Mouse (Mus musculus): ENCODE measurements around the gene Gpkow. TPM values are rescaled to one million over a fixed set of nuclear protein-coding genes. Genes with fewer than 3 reads are reported as not detected.

Gpkow gene
- polyA plus RNA-seq, 1 experiment from 2014 or later, result 28.3 TPM

DNA sequence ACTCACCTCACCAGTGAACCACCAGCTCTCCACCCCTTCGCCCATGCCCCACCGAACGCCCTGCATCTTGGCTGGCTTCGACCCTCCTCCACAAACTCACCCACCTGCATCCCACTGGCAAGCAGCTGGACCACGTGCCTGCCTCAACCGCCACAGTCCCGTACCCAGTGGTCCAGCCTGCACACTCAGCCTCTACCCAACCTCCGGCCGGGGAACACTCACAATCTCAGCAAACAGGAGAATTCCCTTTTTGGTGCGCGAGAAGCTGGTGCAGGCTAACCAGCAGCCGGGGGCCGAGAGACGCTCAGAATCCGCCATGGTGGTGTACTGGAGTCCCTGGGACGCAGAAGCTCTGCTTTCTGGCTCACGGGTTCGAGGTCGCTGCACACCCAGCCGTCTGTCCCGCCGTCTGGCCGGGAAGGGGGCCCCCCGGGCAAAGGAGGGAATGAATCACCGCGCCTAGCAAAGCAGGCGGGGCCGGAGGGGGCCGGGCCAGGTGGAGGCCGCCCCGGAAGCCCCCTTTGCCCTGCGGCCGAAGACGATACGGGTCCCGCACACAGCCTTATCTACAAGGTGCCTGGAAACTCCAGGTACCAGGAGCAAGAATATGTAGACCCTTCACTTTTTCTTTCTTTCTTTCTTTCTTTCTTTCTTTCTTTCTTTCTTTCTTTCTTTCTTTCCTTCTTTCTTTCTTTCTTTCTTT, 25.9 kb upstream of the Gpkow start, which contains the start of gene Plp2:
Plp2 (minus strand) TSS at position 470 of the 703 bp plus-strand sequence.
- Histone ChIP-seq H3K4me3 (peak within 1 kb of the TSS; percentile 66), H3K4me2 (peak within 1 kb of the TSS; percentile 66), H3K9ac (peak within 1 kb of the TSS; percentile 87), H3K9me3 (no peaks in the 10 kb centered on the region), H3K36me3 (peaks cover 24% of the 10 kb centered on the region), H3K4me1 (peaks cover 24% of the 10 kb centered on the region), H3K27ac (replicated peaks) (peak within 1 kb of the TSS; percentile 87), H3K27me3 (replicated peaks) (no peaks in the 10 kb centered on the region)
- WGBS, result 13% methylated on average over 32 of the region's 36 CpGs
- ATAC-seq (ENCODE audit: extremely low read depth, insufficient number of reproducible peaks, low FRiP score, low TSS enrichment), result peak; percentile 11; the same call in 1 of the 2 replicates

DNA sequence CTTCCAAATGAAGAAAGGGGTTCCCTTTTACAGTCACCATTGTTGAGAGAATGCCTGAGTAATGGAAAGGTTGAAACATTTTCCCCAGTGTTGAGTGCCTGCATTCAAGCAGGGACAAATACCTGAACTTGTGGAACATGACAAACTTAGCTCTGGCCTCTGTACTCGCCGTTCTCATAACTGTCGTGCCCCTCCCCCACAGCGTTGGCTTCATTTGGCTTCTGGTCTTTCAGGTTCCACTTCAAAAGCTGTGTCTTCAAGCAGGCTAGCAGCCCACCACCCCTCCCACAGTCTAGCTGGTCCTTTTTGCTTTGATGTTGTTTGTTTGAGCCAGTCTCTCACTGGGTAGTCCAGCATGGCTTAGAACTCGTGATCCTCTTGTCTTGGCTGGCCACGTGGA, 24.2 kb upstream of the Gpkow start:
- Histone ChIP-seq H3K9ac (no peak overlapping the region), H3K4me2 (no peak overlapping the region), H3K9me3 (no peaks in the 10 kb centered on the region), H3K27me3 (replicated peaks) (no peaks in the 10 kb centered on the region), H3K27ac (replicated peaks) (no peak overlapping the region), H3K4me3 (no peak overlapping the region), H3K36me3 (peaks cover 11% of the 10 kb centered on the region), H3K4me1 (peaks cover 24% of the 10 kb centered on the region)
- WGBS, result 39% methylated on average over 6 of the region's 6 CpGs
- no peak for ATAC-seq (ENCODE audit: extremely low read depth, insufficient number of reproducible peaks, low FRiP score, low TSS enrichment)

- WGBS, result 16% methylated on average over 12 of the region's 12 CpGs
- Histone ChIP-seq H3K36me3 (peaks cover 6% of the 10 kb centered on the region), H3K4me3 (peak overlapping the region; percentile 45), H3K4me1 (peaks cover 24% of the 10 kb centered on the region), H3K27ac (replicated peaks) (peak overlapping the region; percentile 54), H3K4me2 (peak overlapping the region; percentile 71), H3K9me3 (no peaks in the 10 kb centered on the region), H3K9ac (peak overlapping the region; percentile 73), H3K27me3 (replicated peaks) (no peaks in the 10 kb centered on the region)
- ATAC-seq (ENCODE audit: extremely low read depth, insufficient number of reproducible peaks, low FRiP score, low TSS enrichment), result no peak
Observed at GRCm38 (mm10) chrX:7673578-7674281, 23.2 kb upstream of the Gpkow start.

GRCm38 (mm10) chrX:7674284-7675000, 22.5 kb upstream of the Gpkow start:
- Histone ChIP-seq H3K4me2 (peak overlapping the region; percentile 71), H3K4me1 (peaks cover 24% of the 10 kb centered on the region), H3K36me3 (no peaks in the 10 kb centered on the region), H3K4me3 (peak overlapping the region; percentile 45), H3K9me3 (no peaks in the 10 kb centered on the region), H3K27ac (replicated peaks) (peak overlapping the region; percentile 54), H3K9ac (peak overlapping the region; percentile 73), H3K27me3 (replicated peaks) (no peaks in the 10 kb centered on the region)
- no peak for ATAC-seq (ENCODE audit: extremely low read depth, insufficient number of reproducible peaks, low FRiP score, low TSS enrichment)
- 17% methylated on average over 28 of the region's 28 CpGs for WGBS

DNA sequence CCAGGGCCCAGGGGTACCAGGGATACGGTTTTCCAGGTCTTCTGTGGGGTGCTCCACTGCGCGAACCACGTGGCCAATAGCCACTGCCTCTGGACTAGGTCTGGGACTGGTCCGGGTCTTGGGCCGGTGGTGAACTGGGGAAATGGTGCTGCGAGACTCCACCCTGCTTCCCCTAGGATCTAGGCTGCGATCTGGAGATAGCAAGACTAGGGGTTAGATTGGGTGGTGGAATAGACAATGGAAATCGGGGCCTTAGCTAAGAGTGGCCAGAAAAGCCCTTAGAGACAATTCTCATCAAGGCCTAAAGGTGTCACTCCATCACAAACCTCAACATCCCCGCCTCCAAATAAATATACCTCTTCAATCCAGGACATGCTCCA, 21.9 kb upstream of the Gpkow start:
- H3K27ac ChIP-seq (replicated peaks), result 0 out of 2 replicates have a peak overlapping the region, but pooled peaks have one; percentile 54
- no peaks in the 10 kb centered on the region for H3K36me3 ChIP-seq
- peak overlapping the region; percentile 45 for H3K4me3 ChIP-seq
- H3K4me1 ChIP-seq, result peaks cover 22% of the 10 kb centered on the region
- no peak for ATAC-seq (ENCODE audit: extremely low read depth, insufficient number of reproducible peaks, low FRiP score, low TSS enrichment)
- no peaks in the 10 kb centered on the region for H3K9me3 ChIP-seq
- H3K4me2 ChIP-seq, result peak overlapping the region; percentile 71
- 21% methylated on average over 10 of the region's 10 CpGs for WGBS
- no peaks in the 10 kb centered on the region for H3K27me3 ChIP-seq (replicated peaks)
- H3K9ac ChIP-seq, result peak overlapping the region; percentile 73

DNA sequence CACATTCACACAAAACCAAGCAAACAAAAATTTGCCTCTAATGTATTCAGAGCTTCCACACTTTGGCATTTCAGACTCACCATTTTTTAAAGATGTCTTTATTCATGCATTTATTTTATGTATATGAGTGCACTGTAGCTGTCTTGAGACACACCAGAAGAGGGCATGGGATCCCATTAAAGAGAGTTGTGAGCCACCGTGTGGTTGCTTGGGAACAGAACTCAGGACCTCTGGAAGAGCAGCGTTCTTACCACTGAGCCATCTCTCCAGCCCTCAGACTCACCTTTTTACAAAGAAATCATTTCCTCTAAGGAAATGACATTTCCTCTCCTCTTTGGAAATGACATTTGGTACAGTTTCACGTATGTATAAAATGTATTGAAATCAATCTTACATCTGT, 17.9 kb upstream of the Gpkow start:
- no peak overlapping the region for H3K4me2 ChIP-seq
- no peaks in the 10 kb centered on the region for H3K4me1 ChIP-seq
- no peak overlapping the region for H3K27ac ChIP-seq (replicated peaks)
- no peak overlapping the region for H3K9ac ChIP-seq
- H3K36me3 ChIP-seq, result no peaks in the 10 kb centered on the region
- 40% methylated on average over 3 of the region's 3 CpGs for WGBS
- no peaks in the 10 kb centered on the region for H3K9me3 ChIP-seq
- no peaks in the 10 kb centered on the region for H3K27me3 ChIP-seq (replicated peaks)
- ATAC-seq (ENCODE audit: extremely low read depth, insufficient number of reproducible peaks, low FRiP score, low TSS enrichment), result no peak
- no peak overlapping the region for H3K4me3 ChIP-seq

DNA sequence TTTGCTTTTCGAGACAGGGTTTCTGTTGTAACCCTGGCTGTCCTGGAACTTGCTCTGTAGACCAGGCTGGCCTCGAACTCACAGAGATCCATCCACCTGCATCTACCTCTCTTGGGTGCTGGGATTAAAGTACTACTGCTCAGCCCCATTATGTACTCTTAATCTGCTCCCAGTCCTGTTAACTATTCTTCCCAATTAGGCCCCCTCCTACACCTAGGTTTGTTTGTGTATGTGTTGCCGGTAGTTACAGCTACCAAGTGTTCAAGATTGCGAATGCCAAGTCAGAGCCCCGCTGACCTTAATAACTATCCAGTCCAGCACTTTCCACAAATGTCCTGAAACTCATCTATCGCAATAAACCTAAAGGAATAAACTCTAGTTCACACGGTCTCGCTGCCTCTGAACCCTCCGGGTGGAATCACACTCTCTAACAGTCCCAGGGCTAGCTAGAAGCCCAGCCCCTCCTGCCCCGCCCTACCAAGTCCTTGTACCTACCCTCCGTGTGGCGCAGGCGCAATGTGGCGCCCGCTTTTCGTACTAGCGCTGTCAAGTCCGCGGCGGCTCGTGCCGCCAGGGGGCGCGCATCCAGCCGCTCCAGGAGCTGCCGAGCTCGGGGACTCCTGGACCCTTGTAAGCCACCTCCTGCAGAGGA, 17.4 kb upstream of the Gpkow start:
- Histone ChIP-seq H3K4me3 (peak overlapping the region; percentile 45), H3K9me3 (no peaks in the 10 kb centered on the region), H3K4me1 (no peaks in the 10 kb centered on the region), H3K4me2 (peak overlapping the region; percentile 69), H3K36me3 (no peaks in the 10 kb centered on the region), H3K9ac (peak overlapping the region; percentile 66), H3K27me3 (replicated peaks) (no peaks in the 10 kb centered on the region), H3K27ac (replicated peaks) (no peak overlapping the region; the same call in 1 of the 2 replicates)
- 13% methylated on average over 27 of the region's 27 CpGs for WGBS
- peak; percentile 80; the same call in 1 of the 2 replicates for ATAC-seq (ENCODE audit: extremely low read depth, insufficient number of reproducible peaks, low FRiP score, low TSS enrichment)

- Histone ChIP-seq H3K27me3 (replicated peaks) (no peaks in the 10 kb centered on the region), H3K4me1 (no peaks in the 10 kb centered on the region), H3K9me3 (no peaks in the 10 kb centered on the region), H3K36me3 (no peaks in the 10 kb centered on the region), H3K4me2 (peak overlapping the region; percentile 69), H3K27ac (replicated peaks) (no peak overlapping the region), H3K9ac (peak overlapping the region; percentile 66), H3K4me3 (peak overlapping the region; percentile 45)
- 18% methylated on average over 12 of the region's 12 CpGs for WGBS
- ATAC-seq (ENCODE audit: extremely low read depth, insufficient number of reproducible peaks, low FRiP score, low TSS enrichment), result no peak
Observed at GRCm38 (mm10) chrX:7680057-7680412, 16.9 kb upstream of the Gpkow start.

- Histone ChIP-seq H3K36me3 (no peaks in the 10 kb centered on the region), H3K27me3 (replicated peaks) (0 out of 2 replicates have a peak, but pooled peaks cover 5% of the 10 kb centered on the region), H3K9me3 (no peaks in the 10 kb centered on the region), H3K4me3 (peak within 1 kb of the TSS; percentile 45), H3K4me1 (no peaks in the 10 kb centered on the region), H3K27ac (replicated peaks) (no peak within 1 kb of the TSS), H3K4me2 (peak within 1 kb of the TSS; percentile 69), H3K9ac (peak within 1 kb of the TSS; percentile 66)
- WGBS, result 62% methylated on average over 14 of the region's 14 CpGs
- no peak for ATAC-seq (ENCODE audit: extremely low read depth, insufficient number of reproducible peaks, low FRiP score, low TSS enrichment)
Observed at GRCm38 (mm10) chrX:7680864-7681263, 16.1 kb upstream of the Gpkow start, which contains the start of gene Magix. Magix (minus strand) TSS chrX:7681251.

GRCm38 (mm10) chrX:7688321-7688720, 8.6 kb upstream of the Gpkow start:
- ATAC-seq (ENCODE audit: extremely low read depth, insufficient number of reproducible peaks, low FRiP score, low TSS enrichment), result no peak
- 0 out of 2 replicates have a peak, but pooled peaks cover 10% of the 10 kb centered on the region for H3K27me3 ChIP-seq (replicated peaks)
- 72% methylated on average over 2 of the region's 2 CpGs for WGBS
- H3K9ac ChIP-seq, result no peak overlapping the region
- no peak overlapping the region for H3K4me3 ChIP-seq
- H3K27ac ChIP-seq (replicated peaks), result no peak overlapping the region
- H3K4me2 ChIP-seq, result no peak overlapping the region
- H3K9me3 ChIP-seq, result no peaks in the 10 kb centered on the region
- H3K4me1 ChIP-seq, result no peaks in the 10 kb centered on the region
- no peaks in the 10 kb centered on the region for H3K36me3 ChIP-seq

GRCm38 (mm10) chrX:7690486-7690885, 6.4 kb upstream of the Gpkow start:
- no peak for ATAC-seq (ENCODE audit: extremely low read depth, insufficient number of reproducible peaks, low FRiP score, low TSS enrichment)
- Histone ChIP-seq H3K36me3 (no peaks in the 10 kb centered on the region), H3K9ac (no peak overlapping the region), H3K27me3 (replicated peaks) (0 out of 2 replicates have a peak, but pooled peaks cover 7% of the 10 kb centered on the region), H3K9me3 (no peaks in the 10 kb centered on the region), H3K4me3 (no peak overlapping the region), H3K27ac (replicated peaks) (no peak overlapping the region), H3K4me1 (no peaks in the 10 kb centered on the region), H3K4me2 (no peak overlapping the region)
- WGBS, result 54% methylated on average over 3 of the region's 3 CpGs

Data from heart, embryonic 13.5 days (tissue).